Mouse (Mus musculus) midbrain, embryonic 14.5 days (tissue): ENCODE measurements around the gene 4930539E08Rik. TPM values are rescaled to one million over a fixed set of nuclear protein-coding genes. Genes with fewer than 3 reads are reported as not detected.

Source experiments
- ATAC-seq: fragments of 200-750 bp; cut with Nextera tagmentation; 2 replicates; pipeline ENCODE4 v1.8.0; 2017; ENCODE audit warnings: moderate number of reproducible peaks, moderate library complexity; ENCODE audit not compliant: low FRiP score, low TSS enrichment
- DNase-seq: peaks from one replicate; pipeline ENCODE4 v3.0.0-alpha.2; 2015
- H3K27ac ChIP-seq: fragments of 300-500 bp; sonication (generic); replicated peaks from 2 replicates; pipeline ENCODE4 v1.5.1; 2014; ENCODE audit warnings: mild to moderate bottlenecking, low read depth, low read length, moderate library complexity
- H3K27me3 ChIP-seq: fragments of 300-500 bp; sonication (generic); 2 replicates; pipeline ENCODE4 v1.6.1; 2014; ENCODE audit warnings: low read length, control low read depth, mixed read lengths; ENCODE audit not compliant: control insufficient read depth, insufficient read depth
- H3K36me3 ChIP-seq: fragments of 300-500 bp; sonication (generic); 2 replicates; pipeline ENCODE4 v1.6.1; 2014; ENCODE audit warnings: low read length, control low read depth; ENCODE audit not compliant: control insufficient read depth, insufficient read depth
- H3K4me1 ChIP-seq: fragments of 300-500 bp; sonication (generic); 2 replicates; pipeline ENCODE4 v1.6.1; 2014; ENCODE audit warnings: mild to moderate bottlenecking, antibody characterized with exemption, low read length, control low read depth; ENCODE audit not compliant: control insufficient read depth, insufficient read depth
- H3K4me2 ChIP-seq: fragments of 300-500 bp; sonication (generic); 2 replicates; pipeline ENCODE4 v1.6.1; 2014; ENCODE audit warnings: mild to moderate bottlenecking, low read length, moderate library complexity
- H3K4me3 ChIP-seq: fragments of 300-500 bp; sonication (generic); replicated peaks from 2 replicates; pipeline ENCODE4 v1.5.1; 2014; ENCODE audit warnings: low read depth, low read length
- H3K9ac ChIP-seq: fragments of 300-500 bp; sonication (generic); replicated peaks from 2 replicates; pipeline ENCODE4 v1.6.1; 2014; ENCODE audit warnings: mild to moderate bottlenecking, low read length, moderate library complexity
- H3K9me3 ChIP-seq: fragments of 300-500 bp; sonication (generic); 2 replicates; pipeline ENCODE4 v1.6.1; 2016; ENCODE audit warnings: low read length, control low read depth, mixed read lengths; ENCODE audit not compliant: control insufficient read depth
- WGBS: fragments of 180-500 bp; shearing (Covaris S2); extraction: QIAGEN DNeasy Blood & Tissue Kit; methylation state at CpG from one replicate; pipeline ENCODE4 v1.1.7; 2014; 5-methylcytosine and 5-hydroxymethylcytosine counted together
- polyA plus RNA-seq: library from polyadenylated mRNA; unstranded; fragments of >200 nt; fragmentation: Nextera tagmentation; extraction: Ambion mirVana; gene quantifications from 2 replicates; pipeline ENCODE4 v1.2.1, GENCODE M21; 2014

The 4930539E08Rik gene
- polyA plus RNA-seq, 1 experiment from 2014 or later, result 1.2 TPM

DNA sequence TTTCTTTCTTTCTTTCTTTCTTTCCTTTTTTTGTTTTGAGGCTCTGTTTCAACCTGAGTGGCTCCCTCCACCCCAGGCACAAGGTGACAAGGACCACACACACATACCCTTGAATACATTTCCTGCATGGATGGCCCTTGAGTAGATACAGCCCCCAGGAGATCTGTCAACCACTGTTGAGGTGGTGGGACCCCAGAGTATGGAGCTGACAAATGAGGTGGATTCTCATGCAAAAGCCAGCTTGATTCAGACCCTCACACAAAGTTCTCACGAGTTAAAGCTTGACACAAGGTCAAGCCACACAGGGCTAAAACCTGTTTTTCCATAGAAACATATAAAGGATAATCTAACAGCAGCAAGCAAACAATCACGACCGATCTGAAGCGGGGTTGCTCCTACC is 17.1 kb upstream of the 4930539E08Rik start:
- DNase-seq, result no peak
- Histone ChIP-seq H3K9me3 (no peaks in the 10 kb centered on the region), H3K9ac (no peak overlapping the region), H3K36me3 (no peaks in the 10 kb centered on the region), H3K27ac (no peak overlapping the region), H3K4me1 (peaks cover 9% of the 10 kb centered on the region; the same call in 1 of the 2 replicates), H3K27me3 (no peaks in the 10 kb centered on the region), H3K4me2 (no peak overlapping the region), H3K4me3 (no peak overlapping the region)
- no peak for ATAC-seq
- WGBS, result 80% methylated on average over 4 of the region's 4 CpGs

DNA sequence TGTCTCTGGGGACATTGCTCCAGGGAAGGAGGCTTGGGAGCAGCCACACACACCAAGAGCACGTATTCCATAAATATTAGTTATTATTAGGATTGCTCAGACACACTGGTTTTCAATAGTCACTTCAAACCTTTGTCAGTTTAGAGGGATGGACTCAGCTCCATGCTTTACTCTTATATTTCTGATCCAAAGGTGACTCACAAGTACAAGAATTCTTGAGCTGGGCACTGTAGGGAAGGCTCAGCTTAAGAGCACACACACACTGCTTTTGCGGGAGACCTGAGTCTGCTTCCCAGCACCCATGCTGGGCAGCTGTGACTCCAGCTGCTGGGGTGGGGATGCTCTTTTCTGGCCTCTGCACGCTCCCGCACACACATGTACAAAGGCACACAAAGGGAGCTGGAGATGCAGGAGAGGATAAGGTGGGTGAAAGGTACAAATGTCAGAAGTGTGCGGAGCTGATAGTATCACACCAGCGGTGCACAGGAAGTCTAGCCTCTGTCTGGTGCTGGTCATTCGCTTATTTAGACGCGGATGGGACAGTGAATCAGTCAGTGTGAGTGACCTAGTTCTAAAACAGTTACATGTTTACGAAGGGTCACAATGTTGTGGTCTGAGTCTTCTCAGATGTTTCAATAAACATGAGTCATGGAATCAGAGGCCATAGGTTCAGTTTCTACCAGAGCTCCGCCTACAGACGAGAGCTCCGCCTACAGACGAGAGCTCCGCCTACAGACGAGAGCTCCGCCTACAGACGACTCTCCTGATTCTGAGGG is 16.5 kb upstream of the 4930539E08Rik start:
- Histone ChIP-seq H3K9me3 (no peaks in the 10 kb centered on the region), H3K36me3 (no peaks in the 10 kb centered on the region), H3K27ac (no peak overlapping the region), H3K4me1 (peaks cover 9% of the 10 kb centered on the region; the same call in 1 of the 2 replicates), H3K4me3 (no peak overlapping the region), H3K27me3 (no peaks in the 10 kb centered on the region), H3K9ac (no peak overlapping the region), H3K4me2 (no peak overlapping the region)
- ATAC-seq, result no peak
- DNase-seq, result no peak
- WGBS, result 92% methylated on average over 18 of the region's 18 CpGs

DNA sequence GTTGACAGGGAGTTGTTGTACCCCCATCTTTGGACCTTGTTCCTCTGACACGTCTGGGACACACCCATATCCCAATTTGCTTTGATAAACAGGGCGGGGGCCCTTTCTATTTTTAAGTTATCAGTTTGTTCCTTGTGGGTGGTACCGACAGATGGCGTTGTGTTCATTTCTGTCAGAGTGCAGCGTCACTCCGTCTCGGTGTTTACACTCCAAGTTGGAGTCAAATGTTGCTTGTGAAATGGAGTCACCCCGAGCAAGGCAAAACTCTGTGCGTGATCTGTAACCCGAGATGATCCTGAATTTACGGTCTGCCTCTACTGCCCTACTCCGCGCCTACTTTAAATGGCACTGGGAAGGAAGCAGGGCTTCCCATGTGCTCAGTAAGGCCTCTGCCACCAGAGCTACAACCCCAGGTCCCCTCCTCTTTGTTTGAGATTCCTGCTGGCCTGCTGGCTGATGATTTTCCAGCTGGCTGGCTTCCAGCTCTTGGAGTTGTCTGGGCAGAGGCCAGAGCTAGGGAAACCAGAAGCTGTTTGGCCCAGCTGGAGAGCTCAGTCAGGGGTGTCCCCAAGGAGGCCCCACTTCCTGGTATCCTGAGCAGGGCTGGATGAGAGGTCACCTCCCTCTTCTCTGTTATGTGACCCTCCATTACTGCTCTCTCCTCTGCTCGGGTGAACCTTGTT is 15.4 kb upstream of the 4930539E08Rik start:
- Histone ChIP-seq H3K9ac (no peak overlapping the region), H3K27me3 (no peaks in the 10 kb centered on the region), H3K4me3 (no peak overlapping the region), H3K4me2 (no peak overlapping the region), H3K27ac (peak overlapping the region; percentile 49), H3K36me3 (no peaks in the 10 kb centered on the region), H3K4me1 (peaks cover 9% of the 10 kb centered on the region; the same call in 1 of the 2 replicates), H3K9me3 (no peaks in the 10 kb centered on the region)
- WGBS, result 30% methylated on average over 14 of the region's 14 CpGs
- ATAC-seq, result peak; percentile 66; the same call in 1 of the 2 replicates
- DNase-seq, result peak; percentile 81

DNA sequence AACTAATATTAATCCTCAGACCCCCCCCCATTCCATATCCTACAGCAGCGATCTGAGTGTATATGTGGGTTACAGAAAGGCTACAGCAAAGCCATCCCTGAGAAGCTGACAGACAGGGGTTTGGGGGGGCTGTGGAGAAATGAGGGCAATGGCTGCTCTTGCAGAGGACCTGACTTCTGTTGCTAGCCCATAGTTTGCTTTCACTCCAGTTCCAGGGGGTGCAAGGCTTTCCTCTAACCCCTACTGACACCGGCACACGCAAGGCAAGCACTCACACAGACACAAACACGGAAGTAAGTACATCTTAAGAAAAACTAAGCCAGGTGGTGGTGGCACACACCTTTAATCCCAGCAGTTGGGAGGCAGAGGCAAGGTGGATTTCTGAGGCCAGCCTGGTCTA is 14.2 kb upstream of the 4930539E08Rik start:
- Histone ChIP-seq H3K9ac (no peak overlapping the region), H3K4me2 (no peak overlapping the region), H3K4me3 (no peak overlapping the region), H3K27me3 (no peaks in the 10 kb centered on the region), H3K27ac (no peak overlapping the region), H3K4me1 (peaks cover 9% of the 10 kb centered on the region; the same call in 1 of the 2 replicates), H3K9me3 (no peaks in the 10 kb centered on the region), H3K36me3 (no peaks in the 10 kb centered on the region)
- ATAC-seq, result no peak
- DNase-seq, result no peak
- WGBS, result 95% methylated on average over 4 of the region's 4 CpGs

DNA sequence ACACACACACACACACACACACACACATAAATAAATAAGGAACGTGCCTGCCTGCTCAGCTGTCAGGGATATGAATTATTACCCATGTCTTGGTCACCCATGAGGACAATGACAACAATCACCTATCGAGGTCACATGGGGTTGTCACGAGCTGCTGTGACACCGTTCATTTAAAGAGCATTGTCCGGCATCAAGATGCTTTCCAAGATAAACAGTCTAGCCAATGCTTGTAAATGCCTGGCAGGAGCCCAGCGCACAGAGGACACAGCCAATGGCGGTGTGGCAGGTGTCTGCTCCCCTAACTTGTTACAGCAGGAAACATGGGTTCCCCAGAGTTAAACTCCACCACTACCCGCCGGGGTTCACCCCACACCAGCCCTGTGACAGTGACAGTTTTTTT is 12.9 kb upstream of the 4930539E08Rik start:
- Histone ChIP-seq H3K4me3 (no peak overlapping the region), H3K4me1 (peaks cover 9% of the 10 kb centered on the region; the same call in 1 of the 2 replicates), H3K36me3 (no peaks in the 10 kb centered on the region), H3K9me3 (no peaks in the 10 kb centered on the region), H3K9ac (no peak overlapping the region), H3K27me3 (no peaks in the 10 kb centered on the region), H3K4me2 (no peak overlapping the region), H3K27ac (no peak overlapping the region)
- ATAC-seq (no peak), DNase-seq (no peak)
- 84% methylated on average over 9 of the region's 9 CpGs for WGBS

DNA sequence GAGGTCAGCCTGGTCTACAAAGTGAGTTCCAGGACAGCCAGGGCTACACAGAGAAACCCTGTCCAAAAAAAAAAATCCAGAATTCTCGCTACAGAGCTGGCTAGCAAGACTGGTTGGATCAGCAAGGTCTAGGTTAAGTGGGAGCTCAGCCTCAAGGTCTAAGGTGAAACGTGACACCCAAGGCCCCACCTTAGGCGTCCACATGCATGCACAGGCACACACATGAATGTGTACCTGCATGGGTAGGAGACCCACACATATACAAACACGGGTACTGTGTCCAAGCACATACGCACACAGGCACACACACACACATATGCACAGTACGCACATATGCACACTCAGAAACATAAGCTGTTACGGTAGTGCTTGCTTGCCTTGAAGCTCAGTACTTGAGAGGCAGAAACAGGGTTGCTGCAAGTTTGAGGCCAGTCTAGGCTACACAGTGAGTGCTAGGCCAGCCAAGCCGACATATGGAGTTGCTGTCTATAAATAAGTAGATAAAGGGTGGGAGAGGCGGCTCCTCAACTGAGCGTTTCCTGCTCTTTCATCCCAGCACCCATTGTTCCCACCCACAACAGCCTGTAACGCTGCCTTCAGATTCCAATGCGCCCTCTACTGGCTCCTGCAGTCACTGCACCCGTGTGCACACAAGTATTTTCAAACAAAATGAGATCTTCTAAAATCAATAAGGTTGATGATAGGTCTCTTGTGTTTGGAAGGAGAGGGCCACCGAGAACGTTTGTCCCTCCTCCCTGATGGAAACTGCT is 11.9 kb upstream of the 4930539E08Rik start:
- peaks cover 9% of the 10 kb centered on the region; the same call in 1 of the 2 replicates for H3K4me1 ChIP-seq
- H3K9ac ChIP-seq, result no peak overlapping the region
- H3K36me3 ChIP-seq, result no peaks in the 10 kb centered on the region
- H3K4me2 ChIP-seq, result no peak overlapping the region
- H3K27ac ChIP-seq, result no peak overlapping the region
- no peak for ATAC-seq
- 49% methylated on average over 15 of the region's 15 CpGs for WGBS
- H3K9me3 ChIP-seq, result no peaks in the 10 kb centered on the region
- H3K27me3 ChIP-seq, result no peaks in the 10 kb centered on the region
- H3K4me3 ChIP-seq, result no peak overlapping the region
- peak; percentile 69 for DNase-seq

DNA sequence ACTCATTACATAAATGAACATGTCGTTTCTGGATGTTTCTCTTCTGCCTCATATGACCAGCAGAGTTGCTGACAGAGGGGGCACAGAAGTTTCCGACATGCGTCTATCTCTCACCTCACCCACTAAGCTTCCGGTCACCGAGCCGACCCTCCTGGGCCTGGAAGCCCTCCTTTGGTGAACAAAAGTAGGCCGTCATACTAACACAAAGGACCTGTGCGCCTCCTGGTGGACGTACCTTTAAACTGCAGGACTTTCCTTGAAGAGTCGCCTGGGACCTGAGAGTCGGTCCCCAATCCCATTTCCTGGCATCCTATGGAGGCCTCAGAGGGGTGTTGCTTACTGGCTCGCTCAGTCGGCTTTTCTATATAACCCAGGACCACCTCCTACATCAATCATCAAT is 11.3 kb upstream of the 4930539E08Rik start:
- 17% methylated on average over 13 of the region's 13 CpGs for WGBS
- Histone ChIP-seq H3K4me3 (no peak overlapping the region), H3K9ac (no peak overlapping the region), H3K4me1 (peaks cover 9% of the 10 kb centered on the region; the same call in 1 of the 2 replicates), H3K4me2 (no peak overlapping the region), H3K9me3 (no peaks in the 10 kb centered on the region), H3K36me3 (no peaks in the 10 kb centered on the region), H3K27ac (no peak overlapping the region), H3K27me3 (no peaks in the 10 kb centered on the region)
- ATAC-seq (no peak), DNase-seq (peak; percentile 91)

DNA sequence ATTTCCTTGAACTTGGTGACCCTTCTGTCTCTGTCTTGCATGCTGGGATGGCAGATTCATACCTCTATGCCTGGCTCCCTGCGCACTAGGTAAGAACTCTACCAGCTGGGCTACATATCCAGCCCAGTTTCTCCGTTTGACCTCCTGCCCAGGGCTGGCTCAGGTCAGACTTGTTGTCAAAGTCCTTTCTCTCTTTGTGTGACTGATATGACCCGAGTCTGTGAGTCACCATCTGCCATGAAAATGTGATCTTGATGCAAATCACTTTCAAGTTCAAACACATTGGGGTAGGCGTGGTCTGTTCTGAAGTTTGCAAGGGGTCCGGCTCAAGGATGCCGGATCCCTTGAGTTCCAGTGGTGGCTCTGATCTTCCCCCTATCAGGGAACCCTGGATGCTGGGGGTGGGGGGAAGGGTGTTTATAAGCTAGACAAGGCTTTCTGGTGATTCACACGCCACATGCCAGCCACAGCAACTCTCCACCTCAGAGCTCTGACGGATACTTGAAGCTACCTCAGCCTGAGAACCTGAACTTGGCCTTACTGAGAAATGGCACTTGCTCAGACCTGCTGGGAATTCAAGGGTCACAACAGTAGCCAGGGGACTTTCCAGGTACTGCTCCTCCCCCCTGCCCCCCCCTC is 10.0 kb upstream of the 4930539E08Rik start:
- no peak overlapping the region for H3K27ac ChIP-seq
- H3K9ac ChIP-seq, result no peak overlapping the region
- no peak overlapping the region for H3K4me2 ChIP-seq
- H3K4me3 ChIP-seq, result no peak overlapping the region
- H3K27me3 ChIP-seq, result no peaks in the 10 kb centered on the region
- WGBS, result 84% methylated on average over 8 of the region's 8 CpGs
- no peaks in the 10 kb centered on the region for H3K9me3 ChIP-seq
- H3K36me3 ChIP-seq, result no peaks in the 10 kb centered on the region
- ATAC-seq (no peak), DNase-seq (no peak)
- no peaks in the 10 kb centered on the region for H3K4me1 ChIP-seq
